9 mouse cellular contexts compared by ENCODE assay signal in the genomic region with DNA sequence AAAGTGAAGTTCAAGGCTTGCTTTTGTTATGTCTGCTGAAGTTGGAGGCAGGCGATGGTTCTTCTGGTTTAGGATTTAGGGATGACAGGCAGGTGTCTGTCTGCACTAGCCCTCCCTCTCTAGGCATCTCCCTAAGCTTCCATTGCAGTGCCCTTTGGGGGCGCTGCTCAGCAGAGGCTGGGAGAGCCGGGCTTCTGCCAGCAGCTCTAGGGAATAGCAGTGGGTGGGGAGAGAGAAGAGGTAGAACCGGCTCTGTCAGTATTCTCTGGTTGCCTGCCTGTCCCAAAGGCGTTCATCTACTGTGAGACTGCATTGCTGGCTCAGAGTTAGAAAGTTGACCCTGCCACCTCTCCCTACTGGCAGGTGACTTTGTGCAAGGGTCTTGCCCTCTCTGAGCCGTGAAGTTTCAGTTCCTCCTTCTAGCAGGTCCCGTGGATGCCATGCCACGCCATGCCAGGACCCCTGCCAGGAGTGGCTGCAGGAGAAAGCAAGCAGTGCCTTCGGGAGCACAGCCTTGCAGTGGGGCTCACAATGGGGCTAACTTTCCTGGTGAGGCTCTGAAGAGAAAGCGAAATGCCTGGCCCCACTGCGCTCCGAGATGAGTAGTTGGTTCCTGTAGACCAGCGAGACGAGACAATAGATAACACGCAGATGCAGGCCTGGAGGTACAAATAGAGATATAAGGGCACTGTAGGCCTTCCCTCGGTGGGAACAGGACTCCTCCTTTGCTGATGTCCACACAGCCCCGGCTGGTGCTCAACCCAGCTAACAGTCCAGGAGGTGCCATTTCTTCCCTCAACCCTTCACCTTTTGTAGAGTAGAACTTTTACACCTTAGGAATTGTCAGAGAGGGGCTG. TPM values are rescaled to one million over a fixed set of nuclear protein-coding genes. Genes with fewer than 3 reads are reported as not detected.
DNase-seq lines count a peak whose midpoint lies in the region; ATAC-seq and TF ChIP-seq lines count a peak whose summit lies in the region.
"Had no signal": no experiment of that assay in that cellular context is flagged by ENCODE, and none has a peak within 500 bp of the region (broad histone marks: within the 10 kb centered on the region; RNA-seq: fewer than 3 reads in every experiment).

No protein-coding gene starts in this region.

- H3K4me2 ChIP-seq in heart, embryonic 13.5 days: no peak overlapping the region
- H3K4me2 ChIP-seq in liver, postnatal 0 days (ENCODE audit: low read depth, low read length): peak overlapping the region; percentile 26; the same call in 1 of the 2 replicates
- no peak overlapping the region for H3K4me2 ChIP-seq in hindbrain, embryonic 16.5 days (ENCODE audit: low read length)

- 57% methylated on average over 17 of the region's 17 CpGs for WGBS in heart, embryonic 13.5 days
- WGBS in liver, postnatal 0 days (ENCODE audit: insufficient replicate concordance): 53% methylated on average over 17 of the region's 17 CpGs
- WGBS in hindbrain, embryonic 16.5 days: 66% methylated on average over 17 of the region's 17 CpGs

- intact Hi-C loops in heart, postnatal 25 days (cut with DNase I): no loop called here
- intact Hi-C loops in left cerebral cortex, postnatal 14 days (cut with DNase I): no loop called here

- peak overlapping the region; percentile 8; the same call in 1 of the 2 replicates for H3K9ac ChIP-seq in heart, embryonic 13.5 days
- no peak overlapping the region; the same call in 1 of the 2 replicates for H3K9ac ChIP-seq in liver, postnatal 0 days (replicated peaks)
- no peak overlapping the region for H3K9ac ChIP-seq in hindbrain, embryonic 16.5 days (ENCODE audit: low read depth, low read length)

- peak overlapping the region; percentile 33 for H3K27ac ChIP-seq in heart, embryonic 13.5 days (replicated peaks)
- peak overlapping the region; percentile 39; the same call in 1 of the 2 replicates for H3K27ac ChIP-seq in liver, postnatal 0 days (ENCODE audit: low read depth)
- no peak overlapping the region for H3K27ac ChIP-seq in hindbrain, embryonic 16.5 days (ENCODE audit: low read depth, low read length)

- no peak for DNase-seq in heart, postnatal 25 days (ENCODE audit: low spot score)
- DNase-seq in Muller cell, postnatal 12 days (ENCODE audit: inconsistent ontology term): peak; percentile 48
- no peak for DNase-seq in liver, postnatal 0 days
- DNase-seq in retina, postnatal 1 day: no peak
- no peak for DNase-seq in left cerebral cortex, postnatal 14 days (ENCODE audit: low spot score in 2 of 2)

- peak; percentile 36 for TF ChIP-seq CTCF in liver, postnatal 0 days (IDR thresholded peaks at IDR 0.05; ENCODE audit: low read depth)

- peaks cover 90% of the 10 kb centered on the region for H3K4me1 ChIP-seq in heart, embryonic 13.5 days
- H3K4me1 ChIP-seq in liver, postnatal 0 days (ENCODE audit: insufficient read depth): peaks cover 28% of the 10 kb centered on the region
- H3K4me1 ChIP-seq in hindbrain, embryonic 16.5 days (ENCODE audit: control insufficient read depth, insufficient read depth, low read depth, low read length): peaks cover 37% of the 10 kb centered on the region

- H3K27me3 ChIP-seq in heart, embryonic 13.5 days (replicated peaks): no peaks in the 10 kb centered on the region
- no peaks in the 10 kb centered on the region for H3K27me3 ChIP-seq in liver, postnatal 0 days (ENCODE audit: insufficient read depth, low read length)
- no peaks in the 10 kb centered on the region for H3K27me3 ChIP-seq in hindbrain, embryonic 16.5 days (replicated peaks; ENCODE audit: control insufficient read depth, insufficient read depth, low read length)
- H3K27me3 ChIP-seq: Patski had no signal

- H3K9me3 ChIP-seq in heart, embryonic 13.5 days: no peaks in the 10 kb centered on the region
- no peaks in the 10 kb centered on the region for H3K9me3 ChIP-seq in liver, postnatal 0 days (ENCODE audit: low read length)
- H3K9me3 ChIP-seq in hindbrain, embryonic 16.5 days (ENCODE audit: control insufficient read depth, low read length): no peaks in the 10 kb centered on the region

- H3K36me3 ChIP-seq in heart, embryonic 13.5 days: peaks cover 23% of the 10 kb centered on the region
- peaks cover 2% of the 10 kb centered on the region; the same call in 1 of the 2 replicates for H3K36me3 ChIP-seq in liver, postnatal 0 days (replicated peaks; ENCODE audit: insufficient read depth, low read length)
- no peaks in the 10 kb centered on the region for H3K36me3 ChIP-seq in hindbrain, embryonic 16.5 days (ENCODE audit: control insufficient read depth, insufficient read depth, low read length)

- no peak overlapping the region for H3K4me3 ChIP-seq in heart, embryonic 13.5 days
- no peak overlapping the region for H3K4me3 ChIP-seq in liver, postnatal 0 days (ENCODE audit: low read depth, low read length)
- no peak overlapping the region for H3K4me3 ChIP-seq in hindbrain, embryonic 16.5 days (ENCODE audit: low read length)

- no peak for ATAC-seq in heart, embryonic 13.5 days (ENCODE audit: extremely low read depth, insufficient number of reproducible peaks, low FRiP score, low TSS enrichment)
- ATAC-seq in erythroid progenitor cell, adult 5-6 weeks (replicated peaks; ENCODE audit: low FRiP score, poor library complexity, severe bottlenecking): peak; percentile 51; the same call in 1 of the 2 replicates
- ATAC-seq in liver, postnatal 0 days: peak; percentile 35; the same call in 1 of the 2 replicates
- ATAC-seq in hindbrain, embryonic 16.5 days: no peak
- ATAC-seq: Patski had no signal

- TF ChIP-seq EP300 in liver, postnatal 0 days (IDR thresholded peaks at IDR 0.05; ENCODE audit: low read depth): no peak

RNA-seq across cellular contexts. Expression of a gene that starts 19.5 kb away (rescaled TPM):
- 376 and 386 TPM in 2 replicates for polyA plus RNA-seq in heart, embryonic 13.5 days (2015; fragmentation: Nextera tagmentation; extraction: Ambion mirVana)
- total RNA-seq in heart, postnatal 25 days (2021): 100 to 1,000 TPM; 415 to 449 TPM
- total RNA-seq in erythroid progenitor cell, adult 5-6 weeks (2015; ENCODE audit: low replicate concordance): 94.3 and 141 TPM in 2 replicates
- total RNA-seq in erythroid progenitor cell, adult 5-6 weeks (2017; ENCODE audit: low replicate concordance): 29.4 and 35.6 TPM in 2 replicates
- polyA plus RNA-seq in liver, postnatal 0 days (2015; fragmentation: Nextera tagmentation; extraction: Ambion mirVana): 136 and 143 TPM in 2 replicates
- 339 and 345 TPM in 2 replicates for polyA plus RNA-seq in hindbrain, embryonic 16.5 days (2015; fragmentation: Nextera tagmentation; extraction: Ambion mirVana)
- total RNA-seq in left cerebral cortex, postnatal 14 days (2021): 100 to 1,000 TPM; 394 to 398 TPM

Comparison
In these comparisons a context has a peak if more than half of its experiments do, and no peak if none do; other contexts are left out.
1. ATAC-seq: peak in erythroid progenitor cell, adult 5-6 weeks (single experiment) and liver, postnatal 0 days (single experiment); none in heart, embryonic 13.5 days (single experiment) and hindbrain, embryonic 16.5 days (single experiment).